Mouse (Mus musculus) retina, adult 2 months (tissue): ENCODE measurements around the gene Aldh3a2.

Experiments used
- DNase-seq: peaks from one replicate; pipeline ENCODE4 v3.0.0-alpha.2; 2012; ENCODE audit warnings: low read depth, low spot score

Gene Aldh3a2

DNA sequence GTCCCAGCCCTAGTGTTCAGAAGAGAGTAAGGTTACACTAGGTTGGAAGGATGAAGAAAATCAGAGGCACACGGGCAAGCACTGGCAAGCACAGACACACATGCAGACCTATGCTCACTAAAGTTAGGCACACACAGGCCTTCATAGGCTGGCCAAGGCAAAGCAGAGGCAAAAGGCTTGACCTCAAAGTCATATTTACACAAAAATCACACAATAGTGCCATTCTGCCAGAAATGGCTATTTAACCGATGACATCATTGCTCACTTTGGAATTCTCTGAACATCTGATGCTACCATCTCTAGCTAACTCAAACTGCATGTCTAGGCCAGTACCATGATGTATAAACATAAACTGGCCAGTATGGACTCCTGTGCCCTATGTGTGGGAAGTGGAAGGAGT lies 6.7 kb upstream of the Aldh3a2 start:
- DNase-seq: no peak

DNA sequence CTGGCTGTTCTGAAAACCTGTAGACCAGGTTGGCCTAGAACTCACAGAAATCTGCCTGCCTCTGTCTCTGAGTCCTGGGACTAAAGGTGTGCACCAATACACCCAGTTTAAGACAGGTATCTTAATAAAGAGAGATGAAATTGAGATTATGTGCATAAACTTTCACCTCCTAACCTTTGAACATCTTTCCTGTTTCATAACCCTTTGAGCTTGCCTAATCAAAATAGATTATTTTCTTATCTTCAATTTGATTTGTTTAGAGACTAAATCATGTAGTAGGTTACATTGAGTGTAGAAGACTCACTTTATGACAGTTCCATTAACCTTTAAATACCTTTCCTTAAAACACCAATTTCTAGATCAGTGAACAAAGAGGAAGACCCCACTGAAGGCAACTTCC lies 4.3 kb upstream of the Aldh3a2 start:
- no peak for DNase-seq

GRCm38 (mm10) chr11:61270406-61270805 lies 3.1 kb upstream of the Aldh3a2 start:
- no peak for DNase-seq

DNA sequence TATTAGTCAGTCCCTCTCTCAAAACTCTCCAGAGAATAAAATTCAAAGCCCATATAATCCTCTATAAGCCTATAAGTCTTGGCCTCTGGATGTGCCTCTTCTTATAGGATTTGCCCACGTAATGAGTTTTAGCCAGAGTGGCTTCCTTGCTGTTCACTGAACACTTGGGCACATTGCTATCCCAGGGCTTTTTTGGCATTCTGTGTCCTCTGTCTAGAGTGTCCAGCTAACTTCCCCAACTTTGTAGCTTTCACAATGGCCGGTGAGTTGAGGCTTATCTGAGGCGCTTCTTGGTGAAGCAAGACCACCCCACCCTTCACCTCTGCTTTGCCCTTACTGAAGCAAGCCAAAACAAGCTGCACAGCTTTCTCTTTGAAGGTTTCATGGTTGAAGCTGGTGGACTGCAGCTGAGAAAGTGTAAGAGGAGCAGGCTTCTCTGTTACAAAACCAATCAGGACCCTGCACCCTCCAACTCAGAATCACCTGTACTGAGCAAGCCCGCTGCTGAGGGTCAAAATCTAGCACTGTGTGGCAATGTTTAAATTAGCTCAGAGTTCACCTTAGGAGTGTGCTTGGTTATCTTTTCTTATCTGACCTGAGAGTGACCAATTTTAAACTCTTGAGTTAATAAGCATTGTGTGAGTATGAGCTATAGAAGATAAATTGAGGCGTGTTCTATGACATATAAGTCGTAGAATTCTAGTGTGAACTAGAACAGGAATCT lies 1.5 kb upstream of the Aldh3a2 start:
- DNase-seq: peak; percentile 57

GRCm38 (mm10) chr11:61263841-61264240 lies 3.4 kb downstream of the Aldh3a2 start:
- no peak for DNase-seq

- DNase-seq: no peak
These were observed 4.7 kb downstream of the Aldh3a2 start for GRCm38 (mm10) chr11:61262516-61262915.

DNA sequence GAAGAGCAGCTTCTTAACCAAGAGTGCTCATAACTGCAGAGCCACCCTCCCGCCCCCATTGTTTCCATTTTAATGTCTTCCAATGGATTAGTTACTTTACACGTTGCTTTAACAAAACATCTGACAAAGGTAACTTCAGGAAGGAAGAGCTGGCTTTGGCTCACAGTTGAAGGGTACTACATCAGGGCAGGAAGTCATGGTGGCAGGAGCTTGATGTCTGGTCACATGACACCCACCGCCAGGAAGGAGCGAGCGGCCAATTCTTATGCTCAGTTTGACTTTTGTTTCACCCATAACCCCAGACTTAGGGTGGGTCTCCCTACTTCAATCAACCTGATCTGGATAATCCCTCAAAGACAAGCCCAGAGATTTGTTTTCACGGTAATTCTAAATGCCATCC lies 8.2 kb downstream of the Aldh3a2 start:
- no peak for DNase-seq

GRCm38 (mm10) chr11:61252807-61253206 lies 14.5 kb downstream of the Aldh3a2 start:
- DNase-seq: no peak

DNA sequence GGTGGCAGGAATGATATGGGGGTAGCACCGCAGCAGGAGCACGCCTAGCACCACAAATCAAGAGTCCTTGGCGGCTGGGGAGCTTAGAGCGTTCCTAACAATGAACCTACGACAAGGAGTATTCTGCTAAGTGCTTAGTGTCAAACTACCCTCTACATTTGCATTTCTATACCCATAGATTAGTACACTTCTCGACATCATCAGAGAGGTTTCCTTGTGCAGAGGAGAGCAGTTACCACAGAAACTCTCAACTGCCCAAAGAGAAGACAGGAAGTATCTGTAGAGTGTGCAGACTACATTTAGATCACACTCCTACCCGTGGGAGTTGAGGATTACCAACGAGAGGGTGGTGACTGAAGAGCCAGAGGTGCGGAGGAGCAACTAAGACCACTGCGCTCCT lies 15.5 kb downstream of the Aldh3a2 start:
- DNase-seq: no peak

DNA sequence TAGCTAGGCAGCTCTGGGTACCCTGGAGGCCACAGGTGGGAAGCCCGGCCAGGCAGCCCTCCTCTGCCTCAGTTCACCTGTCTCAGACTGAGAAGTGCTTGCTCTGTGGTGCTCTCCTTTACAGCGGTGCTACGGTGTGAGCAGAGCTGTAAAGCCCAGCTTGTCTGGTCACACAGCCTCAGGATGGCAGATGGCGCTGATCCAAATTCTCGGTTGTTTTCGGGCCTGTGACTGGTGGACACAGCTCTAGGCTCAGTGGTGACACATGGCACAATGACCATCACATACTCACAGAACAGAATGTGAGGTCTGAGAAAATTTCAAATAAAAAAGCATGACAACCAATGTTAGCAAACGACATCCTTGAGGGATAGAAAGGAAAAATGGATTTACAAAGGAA lies 22.9 kb downstream of the Aldh3a2 start:
- no peak for DNase-seq

DNA sequence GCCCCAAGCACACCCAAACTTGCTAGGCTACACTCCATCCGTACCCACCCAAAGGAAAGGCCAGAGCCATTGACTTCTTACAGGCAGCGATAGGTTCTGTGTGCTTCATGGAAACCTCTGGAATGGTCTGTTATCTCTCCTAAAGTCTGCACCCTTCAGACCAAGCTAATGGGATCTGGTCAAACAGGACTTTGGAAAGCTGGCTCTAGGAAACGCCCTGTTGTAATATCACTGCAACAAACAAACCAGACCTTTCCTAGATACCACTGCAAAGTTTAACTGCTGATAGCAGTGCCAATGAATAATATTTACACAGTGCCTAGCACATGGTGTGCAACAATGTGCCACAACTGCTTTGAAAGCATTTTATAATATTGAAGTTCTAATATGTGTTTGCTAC lies 31.2 kb downstream of the Aldh3a2 start:
- no peak for DNase-seq

- DNase-seq: no peak
These were observed 33.1 kb downstream of the Aldh3a2 start for GRCm38 (mm10) chr11:61234174-61234573.

GRCm38 (mm10) chr11:61231329-61231728 lies 35.9 kb downstream of the Aldh3a2 start:
- DNase-seq: peak; percentile 38

DNA sequence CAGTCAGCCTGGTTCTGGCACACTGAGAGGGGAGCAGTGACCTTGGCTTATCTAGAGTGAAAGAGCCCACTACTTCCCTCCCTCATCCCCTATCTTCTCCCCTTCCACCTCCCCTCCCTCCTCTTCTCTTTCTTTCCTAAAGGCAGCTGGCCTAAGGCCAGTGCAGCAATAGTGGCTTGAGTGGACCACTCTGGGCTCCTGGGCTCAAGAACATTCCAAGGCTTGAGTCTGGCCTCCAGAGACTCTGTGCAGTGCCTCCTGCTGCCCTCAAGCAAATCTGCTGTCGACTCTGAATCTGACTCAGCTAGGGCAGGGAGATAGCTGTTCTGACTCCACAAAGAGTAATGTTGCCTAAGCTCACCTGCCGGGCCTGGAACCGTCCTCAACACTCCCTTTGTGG lies 38.9 kb downstream of the Aldh3a2 start:
- DNase-seq: no peak

DNA sequence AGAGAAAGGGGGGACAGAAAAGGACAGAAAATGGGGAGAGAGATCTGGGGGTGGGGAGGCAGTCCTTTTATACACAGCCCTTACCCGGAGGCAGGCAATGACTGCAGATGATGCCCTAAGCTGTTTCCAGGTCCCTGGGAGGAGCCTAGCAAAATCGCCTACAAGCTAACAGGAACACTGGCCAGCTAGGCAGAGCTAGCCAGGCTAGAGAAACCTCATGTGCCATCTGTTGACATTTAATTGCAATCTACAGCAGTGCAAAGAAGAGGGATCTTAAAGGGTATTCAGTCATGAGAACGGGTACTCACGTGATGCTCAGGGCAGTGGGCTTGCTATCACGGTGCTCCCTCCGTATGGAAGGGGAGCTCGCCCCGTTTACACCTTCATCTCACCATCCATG lies 39.4 kb downstream of the Aldh3a2 start:
- no peak for DNase-seq

GRCm38 (mm10) chr11:61225941-61226412 lies 41.3 kb downstream of the Aldh3a2 start:
- no peak for DNase-seq

DNA sequence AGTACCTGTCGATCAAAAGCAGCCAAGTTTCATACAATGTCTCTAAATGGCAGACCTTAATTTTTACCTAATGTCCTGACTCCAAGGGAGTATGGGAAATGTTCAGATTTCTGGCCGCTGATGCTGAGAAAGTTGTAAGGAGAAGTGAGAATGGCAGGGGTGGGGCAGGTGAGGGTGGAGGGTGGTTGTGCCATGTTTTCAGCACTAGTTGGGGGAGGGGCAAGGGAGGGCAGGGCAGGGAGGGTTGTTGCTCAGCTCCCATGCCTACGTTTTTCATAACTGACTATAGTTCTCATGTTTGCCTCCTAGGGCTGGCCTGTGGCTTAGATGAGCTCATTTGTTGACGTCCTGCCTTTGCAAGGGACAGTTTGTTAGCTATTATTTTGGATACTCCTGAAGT lies 41.8 kb downstream of the Aldh3a2 start:
- DNase-seq: no peak

DNA sequence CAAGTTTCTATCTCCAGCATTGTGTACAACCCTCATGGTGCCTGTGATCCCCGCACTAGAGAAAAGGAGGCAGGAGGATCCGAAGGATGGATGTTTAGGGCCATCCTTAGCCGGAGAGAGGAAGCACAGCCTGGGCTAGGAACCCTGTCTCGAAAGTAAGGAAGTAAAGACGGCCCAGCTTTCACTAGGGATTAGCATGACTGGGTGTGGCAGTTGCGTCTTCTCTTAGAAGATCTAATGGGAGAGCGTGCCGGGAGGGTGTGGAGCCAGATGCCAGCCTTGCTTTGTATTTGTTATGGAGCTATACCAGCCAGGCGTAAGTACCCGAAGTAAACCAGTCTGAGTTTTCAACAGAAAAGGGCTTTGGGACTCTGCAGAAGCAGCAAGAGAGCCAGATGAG lies 42.4 kb downstream of the Aldh3a2 start:
- DNase-seq: no peak

DNA sequence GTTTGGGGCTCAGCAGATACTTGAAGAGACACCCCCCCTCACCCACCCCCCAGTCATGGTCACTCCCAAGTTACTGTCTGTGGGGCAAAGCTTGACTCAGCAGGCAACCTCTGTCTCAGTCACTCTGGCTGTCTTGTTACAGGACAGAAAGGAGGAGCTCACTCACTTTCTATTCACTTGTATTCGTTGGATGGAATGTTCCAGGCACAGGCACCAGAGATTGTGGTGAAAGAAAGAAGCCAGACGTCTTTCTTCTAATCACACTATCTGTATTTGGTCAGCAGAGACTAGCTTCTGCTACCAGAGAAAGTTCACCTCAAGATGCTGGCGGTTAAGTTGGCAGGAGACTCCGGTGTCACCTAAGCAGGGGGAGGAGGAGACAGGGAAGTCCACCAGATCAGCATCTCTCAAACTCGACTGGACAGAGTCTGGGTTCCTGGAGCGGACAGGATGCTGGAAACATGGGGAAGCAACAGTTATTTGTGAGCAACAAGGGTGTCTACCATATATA lies 43.0 kb downstream of the Aldh3a2 start:
- no peak for DNase-seq

- no peak for DNase-seq
These were observed 44.1 kb downstream of the Aldh3a2 start for GRCm38 (mm10) chr11:61222971-61223745.

DNA sequence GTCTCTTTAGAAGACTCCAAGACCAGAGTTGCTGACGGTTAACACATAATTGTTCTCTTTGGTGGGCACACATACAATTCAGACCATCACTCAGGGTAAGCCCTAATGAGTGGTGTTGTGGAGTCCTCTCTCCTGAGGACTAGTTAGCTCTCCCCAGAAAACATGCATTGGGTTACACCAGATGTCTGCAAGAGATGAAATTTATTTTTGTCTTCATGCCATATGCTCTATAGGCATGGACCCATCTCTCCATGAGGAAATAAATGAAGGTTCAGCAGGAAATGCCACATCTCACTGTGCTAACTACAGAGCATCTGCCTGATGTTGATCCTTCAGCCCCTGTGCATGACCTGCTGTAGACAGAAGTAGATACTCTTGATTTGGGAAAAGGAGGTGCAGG lies 45.3 kb downstream of the Aldh3a2 start:
- no peak for DNase-seq

- DNase-seq: no peak
These were observed 46.9 kb downstream of the Aldh3a2 start for GRCm38 (mm10) chr11:61220156-61220881.
